ENCODE assay signal across 14 mouse cellular contexts in the genomic region with DNA sequence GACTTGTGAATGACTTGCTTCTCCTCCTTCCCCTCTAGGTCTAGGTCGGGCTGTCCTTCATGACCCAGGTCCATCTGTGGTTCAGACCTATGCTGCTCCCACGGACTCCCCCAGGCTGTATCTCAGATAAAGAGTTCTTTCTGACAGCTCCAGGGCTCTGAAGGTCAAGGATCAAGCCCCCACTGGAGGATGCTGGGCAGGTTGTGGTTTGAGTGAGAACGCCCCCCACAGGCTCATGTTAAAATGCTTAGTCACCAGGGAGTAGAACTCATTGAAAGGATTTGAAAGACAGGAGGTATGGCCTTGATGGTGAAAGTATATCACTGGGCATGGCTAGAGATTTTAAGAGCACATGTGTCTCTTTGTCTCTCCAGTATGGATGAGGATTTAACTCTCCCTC. TPM values are rescaled to one million over a fixed set of nuclear protein-coding genes. Genes with fewer than 3 reads are reported as not detected.
A peak's percentile ranks its signal among the peaks of the same experiment; 100 is the strongest.
DNase-seq lines count a peak whose midpoint lies in the region; ATAC-seq and TF ChIP-seq lines count a peak whose summit lies in the region.
"Had no signal": no experiment of that assay in that cellular context is flagged by ENCODE, and none has a peak within 500 bp of the region (broad histone marks: within the 10 kb centered on the region; RNA-seq: fewer than 3 reads in every experiment).

No protein-coding gene starts in this region.

- 72% methylated on average over 3 of the region's 3 CpGs for WGBS in heart, embryonic 11.5 days (ENCODE audit: insufficient replicate concordance)
- WGBS in midbrain, embryonic 11.5 days, result 82% methylated on average over 3 of the region's 3 CpGs
- 65% methylated on average over 3 of the region's 3 CpGs for WGBS in midbrain, embryonic 10.5 days
- WGBS in embryonic facial prominence, embryonic 10.5 days, result 83% methylated on average over 3 of the region's 3 CpGs
- 85% methylated on average over 3 of the region's 3 CpGs for WGBS in midbrain, postnatal 0 days

- H3K9ac ChIP-seq in heart, embryonic 11.5 days (ENCODE audit: low read depth, low read length), result no peak overlapping the region
- no peak overlapping the region; the same call in 1 of the 2 replicates for H3K9ac ChIP-seq in midbrain, embryonic 11.5 days (ENCODE audit: low read length)
- no peak overlapping the region for H3K9ac ChIP-seq in midbrain, postnatal 0 days (replicated peaks; ENCODE audit: low read length, poor library complexity, severe bottlenecking)

- no peaks in the 10 kb centered on the region for H3K27me3 ChIP-seq in heart, embryonic 11.5 days (ENCODE audit: control insufficient read depth, insufficient read depth, low read length)
- H3K27me3 ChIP-seq in midbrain, embryonic 11.5 days (ENCODE audit: control insufficient read depth, insufficient read depth, low read length), result no peaks in the 10 kb centered on the region
- no peaks in the 10 kb centered on the region for H3K27me3 ChIP-seq in midbrain, embryonic 10.5 days (ENCODE audit: low read depth, poor library complexity, severe bottlenecking)
- no peaks in the 10 kb centered on the region for H3K27me3 ChIP-seq in embryonic facial prominence, embryonic 10.5 days (replicated peaks; ENCODE audit: low read depth, poor library complexity, severe bottlenecking)
- no peaks in the 10 kb centered on the region for H3K27me3 ChIP-seq in midbrain, postnatal 0 days (ENCODE audit: insufficient read depth, low read length)

- H3K9me3 ChIP-seq in heart, embryonic 11.5 days (replicated peaks; ENCODE audit: control insufficient read depth, low read length), result no peaks in the 10 kb centered on the region
- H3K9me3 ChIP-seq in midbrain, embryonic 11.5 days (ENCODE audit: control insufficient read depth, low read length), result no peaks in the 10 kb centered on the region
- H3K9me3 ChIP-seq in midbrain, embryonic 10.5 days (replicated peaks), result no peaks in the 10 kb centered on the region
- no peaks in the 10 kb centered on the region for H3K9me3 ChIP-seq in embryonic facial prominence, embryonic 10.5 days
- H3K9me3 ChIP-seq in midbrain, postnatal 0 days (ENCODE audit: low read length), result no peaks in the 10 kb centered on the region

- H3K27ac ChIP-seq in heart, embryonic 11.5 days (ENCODE audit: low read depth, low read length), result no peak overlapping the region
- no peak overlapping the region for H3K27ac ChIP-seq in midbrain, embryonic 11.5 days (ENCODE audit: low read depth, low read length)
- no peak overlapping the region for H3K27ac ChIP-seq in midbrain, embryonic 10.5 days (replicated peaks)
- peak overlapping the region; percentile 86; the same call in 1 of the 2 replicates for H3K27ac ChIP-seq in embryonic facial prominence, embryonic 10.5 days (replicated peaks)
- H3K27ac ChIP-seq in midbrain, postnatal 0 days (ENCODE audit: low read depth, low read length), result no peak overlapping the region

- no peaks in the 10 kb centered on the region for H3K4me1 ChIP-seq in heart, embryonic 11.5 days (ENCODE audit: control insufficient read depth, insufficient read depth, low read length)
- H3K4me1 ChIP-seq in midbrain, embryonic 11.5 days (ENCODE audit: control insufficient read depth, insufficient read depth, low read length), result no peaks in the 10 kb centered on the region
- H3K4me1 ChIP-seq in midbrain, embryonic 10.5 days, result peaks cover 18% of the 10 kb centered on the region
- peaks cover 5% of the 10 kb centered on the region for H3K4me1 ChIP-seq in embryonic facial prominence, embryonic 10.5 days
- H3K4me1 ChIP-seq in midbrain, postnatal 0 days (ENCODE audit: insufficient read depth, low read length), result 0 out of 2 replicates have a peak, but pooled peaks cover 4% of the 10 kb centered on the region

- 0 out of 2 replicates have a peak, but pooled peaks cover 4% of the 10 kb centered on the region for H3K36me3 ChIP-seq in heart, embryonic 11.5 days (ENCODE audit: control insufficient read depth, insufficient read depth, low read length)
- no peaks in the 10 kb centered on the region for H3K36me3 ChIP-seq in midbrain, embryonic 11.5 days (ENCODE audit: control insufficient read depth, insufficient read depth, low read length)
- H3K36me3 ChIP-seq in midbrain, embryonic 10.5 days, result peaks cover 13% of the 10 kb centered on the region
- peaks cover 16% of the 10 kb centered on the region for H3K36me3 ChIP-seq in embryonic facial prominence, embryonic 10.5 days (replicated peaks)
- peaks cover 5% of the 10 kb centered on the region; the same call in 1 of the 2 replicates for H3K36me3 ChIP-seq in midbrain, postnatal 0 days (ENCODE audit: insufficient read depth, low read length)

- TF ChIP-seq CTCF in midbrain, postnatal 0 days (IDR thresholded peaks at IDR 0.05), result peak; percentile 13; the same call in 1 of the 2 replicates

- peak; percentile 82 for DNase-seq in heart, adult 11 months
- DNase-seq in midbrain, embryonic 11.5 days (ENCODE audit: low spot score, missing footprints), result no peak
- DNase-seq in midbrain, embryonic 10.5 days (ENCODE audit: low spot score), result no peak
- no peak for DNase-seq in embryonic facial prominence, embryonic 10.5 days (ENCODE audit: low spot score)
- DNase-seq in midbrain, postnatal 0 days (ENCODE audit: low spot score), result no peak
- DNase-seq in right cerebral cortex, postnatal 4 days, result no peak
- DNase-seq in spleen, postnatal 36 days (ENCODE audit: low spot score in 2 of 2), result no peak
- DNase-seq: cerebellum, postnatal 25 days; gastrocnemius, postnatal 36 days; heart, postnatal 4 days; kidney, postnatal 25 days; lung, adult 18-20 months had no signal

- H3K4me2 ChIP-seq in heart, embryonic 11.5 days, result no peak overlapping the region
- no peak overlapping the region for H3K4me2 ChIP-seq in midbrain, embryonic 11.5 days
- H3K4me2 ChIP-seq in midbrain, postnatal 0 days (ENCODE audit: low read depth, low read length, poor library complexity, severe bottlenecking), result no peak overlapping the region

- no peak for ATAC-seq in heart, embryonic 11.5 days (replicated peaks; ENCODE audit: insufficient number of reproducible peaks, low FRiP score, low TSS enrichment)
- ATAC-seq in midbrain, embryonic 11.5 days (ENCODE audit: low FRiP score), result peak; percentile 10; the same call in 1 of the 2 replicates
- ATAC-seq in midbrain, postnatal 0 days (ENCODE audit: low FRiP score), result no peak

- H3K4me3 ChIP-seq in heart, embryonic 11.5 days (ENCODE audit: low read depth, low read length), result no peak overlapping the region
- no peak overlapping the region for H3K4me3 ChIP-seq in midbrain, embryonic 11.5 days (ENCODE audit: low read depth, low read length)
- H3K4me3 ChIP-seq in midbrain, embryonic 10.5 days, result no peak overlapping the region
- H3K4me3 ChIP-seq in embryonic facial prominence, embryonic 10.5 days, result peak overlapping the region; percentile 64; the same call in 1 of the 2 replicates
- H3K4me3 ChIP-seq in midbrain, postnatal 0 days (ENCODE audit: low read depth, low read length), result peak overlapping the region; percentile 60; the same call in 1 of the 2 replicates

RNA-seq across cellular contexts. Expression of gene Zfp93, which starts 1.0 kb away (rescaled TPM):
- 5.8 and 7.3 TPM in 2 replicates for polyA plus RNA-seq in heart, embryonic 11.5 days (2014; fragmentation: Nextera tagmentation; extraction: Ambion mirVana)
- 7.1 and 8.8 TPM in 2 replicates for polyA plus RNA-seq in midbrain, embryonic 11.5 days (2014; fragmentation: Nextera tagmentation; extraction: Ambion mirVana)
- 6.2 and 7.4 TPM in 2 replicates for polyA plus RNA-seq in midbrain, embryonic 10.5 days (2016; fragmentation: Nextera tagmentation; extraction: Ambion mirVana)
- 8.2 and 8.6 TPM in 2 replicates for polyA plus RNA-seq in embryonic facial prominence, embryonic 10.5 days (2016; fragmentation: Nextera tagmentation; extraction: Ambion mirVana)
- 7.4 and 11.1 TPM in 2 replicates for total RNA-seq in midbrain, postnatal 0 days (2014; rRNA removed)
- 2.2 and 2.7 TPM in 2 replicates for polyA plus RNA-seq in midbrain, postnatal 0 days (2015; fragmentation: Nextera tagmentation; extraction: Ambion mirVana)
- polyA plus RNA-seq: erythroblast, embryonic 14.5 days had no signal

RNA-seq across cellular contexts. Expression of gene Zfp108, which starts 14.7 kb away (rescaled TPM):
- 1.5 and 2.1 TPM in 2 replicates for polyA plus RNA-seq in heart, embryonic 11.5 days (2014; fragmentation: Nextera tagmentation; extraction: Ambion mirVana)
- polyA plus RNA-seq in midbrain, embryonic 11.5 days (2014; fragmentation: Nextera tagmentation; extraction: Ambion mirVana), result 2.5 and 2.7 TPM in 2 replicates
- 2.1 and 2.7 TPM in 2 replicates for polyA plus RNA-seq in midbrain, embryonic 10.5 days (2016; fragmentation: Nextera tagmentation; extraction: Ambion mirVana)
- polyA plus RNA-seq in embryonic facial prominence, embryonic 10.5 days (2016; fragmentation: Nextera tagmentation; extraction: Ambion mirVana), result 2.4 and 3.1 TPM in 2 replicates
- 5.5 and 7.4 TPM in 2 replicates for total RNA-seq in midbrain, postnatal 0 days (2014; rRNA removed)
- polyA plus RNA-seq in midbrain, postnatal 0 days (2015; fragmentation: Nextera tagmentation; extraction: Ambion mirVana), result 3.4 and 3.7 TPM in 2 replicates
- polyA plus RNA-seq: erythroblast, embryonic 14.5 days had no signal

RNA-seq across cellular contexts. Expression of gene Zfp61, which starts 31.8 kb away (rescaled TPM):
- 16.4 and 18.1 TPM in 2 replicates for polyA plus RNA-seq in heart, embryonic 11.5 days (2014; fragmentation: Nextera tagmentation; extraction: Ambion mirVana)
- polyA plus RNA-seq in midbrain, embryonic 11.5 days (2014; fragmentation: Nextera tagmentation; extraction: Ambion mirVana), result 37.1 and 40.8 TPM in 2 replicates
- polyA plus RNA-seq in midbrain, embryonic 10.5 days (2016; fragmentation: Nextera tagmentation; extraction: Ambion mirVana), result 36.7 and 41.4 TPM in 2 replicates
- polyA plus RNA-seq in embryonic facial prominence, embryonic 10.5 days (2016; fragmentation: Nextera tagmentation; extraction: Ambion mirVana), result 46.4 and 47.7 TPM in 2 replicates
- 18.3 and 30.9 TPM in 2 replicates for total RNA-seq in midbrain, postnatal 0 days (2014; rRNA removed)
- 30.3 and 32.4 TPM in 2 replicates for polyA plus RNA-seq in midbrain, postnatal 0 days (2015; fragmentation: Nextera tagmentation; extraction: Ambion mirVana)
- polyA plus RNA-seq: erythroblast, embryonic 14.5 days had no signal

RNA-seq across cellular contexts. Expression of gene Zfp109, which starts 31.9 kb away (rescaled TPM):
- 3.6 and 3.9 TPM in 2 replicates for polyA plus RNA-seq in heart, embryonic 11.5 days (2014; fragmentation: Nextera tagmentation; extraction: Ambion mirVana)
- polyA plus RNA-seq in midbrain, embryonic 11.5 days (2014; fragmentation: Nextera tagmentation; extraction: Ambion mirVana), result 4.5 and 5.1 TPM in 2 replicates
- polyA plus RNA-seq in midbrain, embryonic 10.5 days (2016; fragmentation: Nextera tagmentation; extraction: Ambion mirVana), result 5.1 and 5.7 TPM in 2 replicates
- polyA plus RNA-seq in embryonic facial prominence, embryonic 10.5 days (2016; fragmentation: Nextera tagmentation; extraction: Ambion mirVana), result 5.7 and 6.7 TPM in 2 replicates
- 5.4 and 5.5 TPM in 2 replicates for total RNA-seq in midbrain, postnatal 0 days (2014; rRNA removed)
- polyA plus RNA-seq in midbrain, postnatal 0 days (2015; fragmentation: Nextera tagmentation; extraction: Ambion mirVana), result 2.5 TPM in 2 replicates
- polyA plus RNA-seq: erythroblast, embryonic 14.5 days had no signal

RNA-seq across cellular contexts. Expression of gene Zfp94, which starts 47.2 kb away (rescaled TPM):
- polyA plus RNA-seq in heart, embryonic 11.5 days (2014; fragmentation: Nextera tagmentation; extraction: Ambion mirVana), result 4.6 and 6.1 TPM in 2 replicates
- polyA plus RNA-seq in midbrain, embryonic 11.5 days (2014; fragmentation: Nextera tagmentation; extraction: Ambion mirVana), result 13.0 and 14.3 TPM in 2 replicates
- 13.7 and 15.5 TPM in 2 replicates for polyA plus RNA-seq in midbrain, embryonic 10.5 days (2016; fragmentation: Nextera tagmentation; extraction: Ambion mirVana)
- polyA plus RNA-seq in embryonic facial prominence, embryonic 10.5 days (2016; fragmentation: Nextera tagmentation; extraction: Ambion mirVana), result 13.8 and 13.9 TPM in 2 replicates
- 13.3 and 25.0 TPM in 2 replicates for total RNA-seq in midbrain, postnatal 0 days (2014; rRNA removed)
- 17.4 and 22.9 TPM in 2 replicates for polyA plus RNA-seq in midbrain, postnatal 0 days (2015; fragmentation: Nextera tagmentation; extraction: Ambion mirVana)

Comparison
In these comparisons a context has a peak if more than half of its experiments do, and no peak if none do; other contexts are left out.
1. H3K4me3 ChIP-seq: peak in embryonic facial prominence, embryonic 10.5 days (single experiment) and midbrain, postnatal 0 days (single experiment); none in heart, embryonic 11.5 days (single experiment), midbrain, embryonic 11.5 days (single experiment) and midbrain, embryonic 10.5 days (single experiment).